Mouse (Mus musculus) spleen, adult 2 months (tissue): ENCODE data around the gene Zfp326.

ENCODE experiments used
- CTCF ChIP-seq: fragments of 200-500 bp; IDR thresholded peaks from 2 replicates; pipeline ENCODE4 v1.5.1; 2011; ENCODE audit warnings: mild to moderate bottlenecking, inconsistent platforms; ENCODE audit not compliant: insufficient read depth, insufficient read length, insufficient replicate concordance; ENCODE audit errors: extremely low read depth
- POLR2A ChIP-seq: fragments of 200-500 bp; IDR thresholded peaks from 2 replicates; pipeline ENCODE4 v1.6.1; 2011; ENCODE audit warnings: low read depth, low read length, inconsistent platforms

- TF ChIP-seq CTCF, result no peak
- no peak for TF ChIP-seq POLR2A
Measured at GRCm38 (mm10) chr5:105867427-105867826, 8.9 kb upstream of the Zfp326 start.
